Mouse (Mus musculus): ENCODE measurements around the gene Ift74.
"Not testable (repeated sequence)": the region's sequence is repeated elsewhere in the genome, so short reads cannot be mapped to it uniquely, and the experiment has no call there.

Gene Ift74

DNA sequence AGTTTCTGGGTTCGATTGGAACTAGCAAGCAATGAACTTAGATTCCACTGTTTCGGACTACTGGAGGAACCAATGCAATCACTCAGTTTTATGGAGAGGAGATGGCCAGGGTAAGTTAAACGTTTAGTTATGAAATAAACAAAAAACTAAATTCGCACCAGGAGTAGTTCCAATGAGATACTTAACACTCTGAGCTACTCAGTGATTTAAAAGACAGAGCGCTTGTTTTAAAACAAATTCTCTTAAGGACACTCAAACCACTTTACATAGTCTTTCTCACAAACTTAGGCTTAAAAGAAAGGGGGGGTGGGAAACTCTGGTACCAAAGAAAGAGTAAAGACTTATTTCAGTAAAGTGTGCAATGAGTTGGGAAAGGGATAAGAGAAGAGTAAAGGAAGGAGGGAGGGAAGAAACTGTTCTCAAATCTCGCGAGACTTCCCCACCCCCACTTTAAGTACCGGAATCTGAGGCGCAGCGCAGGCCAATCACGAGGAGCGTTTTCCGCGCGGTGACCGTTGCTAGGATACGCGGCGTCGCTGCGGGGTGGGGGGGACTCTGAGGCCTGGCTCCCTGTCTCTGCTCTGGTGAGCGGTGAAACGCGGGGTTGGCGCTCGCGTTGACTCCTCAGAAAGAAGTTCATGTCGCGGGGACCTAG is at the start of gene Ift74:
Gene Ift74 (plus strand): TSS at position 520 of the 655 bp plus-strand sequence.
- DNase-seq = peak; percentile 92

DNA sequence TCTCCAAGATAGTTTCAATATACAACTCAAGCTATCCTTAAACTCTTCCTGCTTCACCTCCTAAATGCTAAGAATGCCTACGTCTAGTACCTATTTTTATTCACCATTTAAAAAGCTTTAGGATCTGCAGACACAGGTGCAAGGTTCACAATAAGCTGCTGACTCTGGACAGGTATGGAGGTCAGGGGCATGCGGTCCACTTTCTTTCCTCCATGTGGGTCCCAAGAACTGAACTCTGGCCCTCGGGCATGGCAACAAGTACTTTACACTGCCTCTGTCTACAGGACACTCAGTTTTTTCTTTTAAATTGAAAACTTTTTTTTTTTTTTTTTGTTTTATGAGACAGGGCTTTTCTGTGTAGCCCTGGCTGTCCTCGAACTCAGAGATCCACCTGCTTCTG is 41.6 kb upstream of the Ift74 start:
- peak; percentile 16 for DNase-seq

DNA sequence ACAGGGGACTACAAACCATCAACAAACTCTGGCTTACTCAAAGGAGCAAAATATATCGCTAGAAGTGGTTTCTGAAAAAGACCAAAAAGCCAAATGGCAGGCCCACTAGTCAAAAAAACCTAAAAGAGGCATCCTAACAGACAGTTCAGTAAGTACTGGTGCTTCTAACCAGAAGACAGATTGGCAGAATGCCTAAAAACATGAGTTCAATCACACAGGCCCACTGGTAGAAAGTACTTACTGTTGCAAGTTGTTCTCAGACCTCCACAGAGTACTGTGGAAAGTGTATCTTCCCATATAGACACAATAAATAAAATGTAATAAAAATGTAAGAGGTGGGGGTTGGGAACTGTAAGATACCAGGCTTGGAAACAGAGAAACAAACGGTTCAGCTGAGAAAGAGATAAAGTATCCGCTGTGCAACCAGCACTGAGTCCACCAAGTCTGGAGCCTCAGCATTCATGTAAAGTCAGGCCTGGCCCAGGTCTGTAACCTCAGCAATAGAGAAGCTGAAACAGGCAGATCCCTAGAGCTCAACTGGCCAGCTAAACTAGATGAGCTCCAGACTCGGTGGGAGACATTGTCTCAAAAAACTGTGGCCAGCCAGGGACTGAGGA is 22.4 kb upstream of the Ift74 start:
- DNase-seq = no peak

DNA sequence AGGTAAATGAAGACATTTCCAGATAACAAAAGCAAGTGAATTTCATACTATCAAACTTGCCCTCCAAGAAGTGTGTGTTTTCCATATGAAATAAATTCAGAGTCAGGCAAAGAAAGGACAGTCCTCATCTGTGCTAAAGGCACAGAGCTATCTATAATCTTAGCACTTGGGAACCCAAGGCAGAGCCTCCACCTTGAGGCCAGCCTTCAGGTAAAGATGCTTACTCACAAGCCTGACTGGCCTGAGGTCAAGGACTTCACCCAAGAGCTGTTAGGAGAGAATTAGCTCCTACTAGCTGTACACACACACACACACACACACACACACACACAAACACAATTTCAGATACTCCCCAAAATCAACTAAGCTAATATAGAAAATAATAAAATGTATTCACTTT is 21.6 kb upstream of the Ift74 start:
- no peak for DNase-seq

DNA sequence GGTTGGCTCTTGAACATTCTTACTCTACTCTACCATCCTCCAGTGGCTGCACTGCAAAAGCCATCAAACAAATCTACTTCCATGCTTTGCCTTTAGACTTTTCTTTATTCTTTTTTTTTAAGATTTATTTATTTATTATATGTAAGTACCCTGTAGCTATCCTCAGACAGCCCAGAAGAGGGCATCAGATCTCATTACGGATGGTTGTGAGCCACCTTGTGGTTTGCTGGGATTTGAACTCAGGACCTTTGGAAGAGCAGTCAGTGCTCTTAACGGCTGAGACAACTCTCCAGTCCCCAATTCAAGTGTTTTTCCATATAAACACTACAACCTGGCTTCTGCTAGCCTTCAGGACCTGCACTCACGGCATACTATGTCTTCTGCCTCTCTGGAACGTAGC is 12.9 kb upstream of the Ift74 start:
- DNase-seq = no peak

DNA sequence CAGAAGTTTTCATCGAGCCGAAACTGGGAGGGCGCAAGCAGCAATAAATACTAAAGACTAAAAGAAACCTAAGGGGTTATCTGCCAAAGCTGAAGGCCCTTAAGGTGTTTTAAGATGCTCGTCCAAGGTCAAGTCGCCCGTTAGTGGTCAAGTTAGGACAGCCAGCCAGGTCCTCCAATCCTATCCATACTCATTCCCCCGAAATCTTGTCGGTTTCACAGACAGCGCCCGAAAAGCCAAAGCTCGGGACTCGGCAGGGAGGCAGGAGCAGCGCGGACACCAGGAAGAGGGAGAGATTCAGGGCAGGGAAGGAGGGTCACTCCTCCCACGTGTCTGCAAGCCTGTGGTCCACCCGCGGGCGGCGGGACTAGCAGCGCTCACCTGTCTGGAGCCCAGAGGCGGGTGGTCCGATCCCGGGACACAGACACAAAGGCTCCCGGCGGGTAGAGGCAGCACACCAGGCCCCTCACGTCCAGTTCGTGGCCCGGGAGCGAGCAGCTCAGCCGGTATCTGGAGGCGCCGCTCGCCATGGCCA is 11.7 kb upstream of the Ift74 start:
- no peak for DNase-seq

DNA sequence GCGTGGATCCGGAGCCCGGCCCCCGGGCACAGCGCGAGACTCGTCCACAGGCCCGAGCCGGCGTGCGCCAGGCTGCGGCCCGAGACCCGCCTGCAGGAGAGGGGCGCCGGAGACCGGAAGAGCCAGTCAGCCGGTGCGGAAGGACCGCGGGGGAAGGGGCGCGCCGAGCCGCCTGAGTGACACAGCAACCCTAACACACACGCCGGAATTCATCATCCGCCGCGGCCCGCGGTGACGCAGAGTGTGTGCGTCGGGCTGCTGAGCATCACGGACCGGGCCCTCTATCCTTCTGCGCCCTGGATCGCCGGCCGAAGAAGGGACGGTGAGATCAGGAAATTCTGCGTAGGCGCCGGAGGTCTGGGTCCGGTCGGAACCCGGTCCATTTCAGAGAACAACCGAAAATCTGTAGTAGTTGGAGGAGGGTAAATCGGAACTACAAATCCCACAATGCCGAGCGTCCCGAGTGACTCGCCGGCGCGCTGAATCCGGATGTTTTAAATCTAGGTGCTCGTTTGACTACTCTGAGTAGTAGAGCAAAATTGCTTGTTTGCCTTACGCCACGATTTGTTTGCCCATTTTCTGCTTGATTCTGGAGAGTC is 11.2 kb upstream of the Ift74 start, which contains the start of gene Plaa:
Gene Plaa (minus strand): TSS at position 214 of the 599 bp plus-strand sequence.
- peak; percentile 90 for DNase-seq

DNA sequence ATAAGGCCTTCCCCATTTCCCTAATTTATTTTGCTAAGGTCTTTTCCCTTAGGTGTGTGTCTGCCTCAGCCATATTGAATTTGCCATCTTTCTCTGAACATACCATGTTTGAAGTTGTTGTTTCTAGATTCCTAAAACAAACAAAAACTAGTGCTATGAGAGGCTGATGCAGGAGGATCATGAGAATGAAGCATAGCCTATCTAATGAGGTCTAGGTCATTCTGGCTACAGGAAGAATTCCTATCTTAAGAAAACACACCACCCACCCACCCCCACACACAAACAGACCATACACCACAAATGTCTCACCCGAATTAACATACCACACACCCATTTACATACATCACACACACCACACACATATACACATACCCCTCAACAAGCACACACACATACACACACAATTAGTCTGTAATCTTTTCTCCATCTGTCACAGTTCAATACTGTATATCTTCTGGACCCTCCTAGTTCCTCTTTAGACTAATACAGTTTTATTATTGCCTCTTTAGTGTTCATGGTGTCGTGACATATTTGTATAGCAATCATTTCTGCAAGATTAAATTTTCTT is 9.8 kb upstream of the Ift74 start:
- no peak for DNase-seq

DNA sequence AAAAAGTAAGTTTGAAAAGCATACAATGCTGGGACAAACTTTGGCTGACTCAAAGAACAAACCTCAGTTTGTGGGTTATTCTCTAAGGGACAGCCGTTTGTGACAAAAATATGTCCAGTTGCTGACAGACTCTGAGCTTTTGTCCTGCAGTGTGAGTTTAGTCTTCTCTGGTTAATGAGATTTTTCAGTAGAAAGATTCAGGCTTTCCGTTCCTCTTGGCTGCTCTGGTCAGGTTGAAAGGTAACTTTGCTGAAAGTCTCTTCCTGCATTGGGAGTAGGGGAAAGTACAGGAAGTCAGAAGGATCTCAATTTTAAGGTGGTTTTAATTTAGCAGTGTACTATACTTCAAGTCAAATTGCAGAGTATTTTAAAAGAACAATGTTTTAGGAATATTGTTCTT is 8.7 kb upstream of the Ift74 start:
- DNase-seq = peak; percentile 32

DNA sequence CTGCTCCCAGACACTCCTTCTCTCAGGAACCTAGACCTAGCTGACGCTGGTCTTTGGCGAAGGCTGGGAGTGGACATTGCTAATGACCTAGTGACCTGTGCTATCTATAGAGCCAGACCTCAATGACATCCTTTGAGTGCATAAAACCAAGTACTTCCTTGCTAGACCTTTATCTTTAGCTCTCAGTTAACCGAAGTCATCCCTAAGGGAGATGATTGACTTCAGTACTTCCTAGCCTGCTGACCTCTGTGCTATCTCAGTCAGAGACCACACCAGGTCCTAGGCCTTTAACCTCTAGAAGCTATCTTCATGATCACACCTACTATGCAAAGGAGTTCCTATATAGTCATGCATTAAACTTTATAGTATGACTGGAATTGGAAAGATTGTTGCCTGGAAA is 4.0 kb upstream of the Ift74 start:
- DNase-seq = no peak

DNA sequence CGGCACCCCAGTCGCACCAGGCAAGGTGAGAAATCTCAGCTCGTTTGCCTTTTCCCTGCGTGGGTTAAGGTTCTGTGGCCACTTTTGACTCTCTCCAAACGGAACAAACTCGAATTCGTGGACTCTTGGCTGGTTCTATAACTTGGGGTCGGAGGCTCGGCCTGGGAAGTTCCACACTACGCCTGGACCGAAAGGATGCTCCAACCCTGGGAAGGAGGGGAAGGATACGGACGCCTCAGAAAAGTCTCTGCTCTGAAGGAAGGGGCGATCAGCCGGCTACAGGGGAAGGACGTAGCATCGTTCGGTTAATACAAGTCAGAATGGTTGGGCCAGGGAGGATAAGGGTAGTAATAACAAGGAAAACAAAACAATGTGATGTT is 326 bp downstream of the Ift74 start:
- no peak for DNase-seq

DNA sequence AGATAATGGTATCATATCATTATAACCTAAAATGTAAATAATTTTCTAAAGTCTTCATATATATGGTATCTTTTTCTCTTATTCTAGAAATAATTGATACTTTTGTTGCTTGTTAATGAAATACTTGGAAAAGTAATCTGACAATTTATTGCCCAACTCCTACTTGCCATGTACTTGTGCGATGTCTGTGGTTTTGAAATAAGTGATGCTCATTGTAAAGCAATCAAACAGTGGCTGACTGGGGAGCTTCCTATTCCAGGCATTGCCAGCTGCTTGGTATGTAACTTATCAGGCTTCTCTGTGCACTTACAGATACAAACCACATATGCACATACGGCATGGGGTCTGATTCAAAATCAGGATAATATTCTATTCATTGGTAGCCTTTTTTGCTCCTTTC is 5.8 kb downstream of the Ift74 start:
- no peak for DNase-seq

DNA sequence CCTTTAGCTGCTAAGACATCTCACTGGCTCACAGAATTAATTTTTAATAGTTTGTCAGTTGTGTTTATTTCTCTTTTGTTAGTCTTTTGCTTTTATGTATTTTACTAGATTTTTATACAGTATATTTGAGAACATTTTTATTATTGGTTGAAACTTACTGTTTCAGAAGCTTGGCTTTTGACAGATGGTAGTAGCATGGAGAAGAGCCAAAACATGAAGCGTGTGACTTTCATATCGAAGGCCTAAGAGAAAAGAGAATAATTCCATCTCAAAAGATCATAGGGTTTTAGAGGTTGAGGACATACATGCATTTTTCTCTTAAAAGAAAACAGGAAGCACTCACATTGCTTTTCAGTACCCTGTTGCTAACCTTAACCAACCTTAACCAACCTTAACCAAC is 28.9 kb downstream of the Ift74 start:
- no peak for DNase-seq

DNA sequence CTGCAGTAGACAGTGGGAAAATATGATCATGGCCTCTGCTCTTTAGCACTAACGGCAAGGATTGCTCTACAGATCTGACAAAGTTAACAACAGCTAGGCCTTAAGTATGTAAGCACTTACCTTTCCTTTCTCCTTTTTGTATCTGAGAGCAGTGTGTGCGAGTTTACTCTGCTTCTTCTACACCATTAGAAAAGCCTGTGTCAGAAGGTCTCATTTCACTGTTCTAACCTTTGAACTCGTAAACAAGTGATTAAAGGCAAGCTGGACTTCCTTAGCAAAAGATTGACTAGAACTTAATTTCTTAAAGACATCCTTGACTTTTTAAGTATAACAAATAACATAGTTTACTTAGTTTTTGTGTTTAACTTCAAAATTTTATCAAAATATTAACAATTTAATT is 35.6 kb downstream of the Ift74 start, which contains the start of gene Lrrc19:
Gene Lrrc19 (minus strand): TSS at position 225 of the 400 bp plus-strand sequence.
- peak; percentile 4 for DNase-seq

DNA sequence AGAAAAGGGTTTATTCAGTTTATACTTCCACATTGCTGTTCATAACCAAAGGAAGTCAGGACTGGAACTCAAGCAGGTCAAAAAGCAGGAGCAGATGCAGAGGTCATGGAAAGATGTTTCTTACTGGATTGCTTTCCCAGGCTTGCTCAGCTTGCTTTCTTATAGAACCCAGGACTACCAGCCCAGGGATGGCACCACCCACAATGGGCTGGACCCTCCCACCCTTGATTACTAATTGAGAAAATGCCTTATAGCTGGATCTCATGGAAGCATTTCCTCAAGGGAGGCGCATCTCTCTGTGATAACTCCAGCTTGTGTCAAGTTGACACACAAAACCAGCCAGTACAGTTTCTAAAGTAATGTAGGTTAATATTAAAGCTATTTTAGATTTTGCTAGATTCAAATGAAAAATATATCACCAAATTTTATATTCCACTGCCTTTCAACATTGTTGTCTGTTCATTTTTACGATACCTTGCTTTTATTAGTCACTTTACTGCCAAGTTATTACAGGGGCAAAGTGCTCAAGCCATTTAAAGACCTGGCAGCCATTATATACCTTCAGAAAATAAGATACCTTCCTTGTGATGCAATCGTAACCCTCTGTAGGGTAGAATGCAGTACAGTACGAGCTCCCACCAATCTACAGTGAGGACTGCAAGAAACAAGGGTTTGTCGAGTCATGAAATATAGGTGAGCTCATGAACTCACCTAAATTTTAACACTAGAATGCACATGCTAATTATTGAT is 36.3 kb downstream of the Ift74 start:
- DNase-seq = peak; percentile 8

DNA sequence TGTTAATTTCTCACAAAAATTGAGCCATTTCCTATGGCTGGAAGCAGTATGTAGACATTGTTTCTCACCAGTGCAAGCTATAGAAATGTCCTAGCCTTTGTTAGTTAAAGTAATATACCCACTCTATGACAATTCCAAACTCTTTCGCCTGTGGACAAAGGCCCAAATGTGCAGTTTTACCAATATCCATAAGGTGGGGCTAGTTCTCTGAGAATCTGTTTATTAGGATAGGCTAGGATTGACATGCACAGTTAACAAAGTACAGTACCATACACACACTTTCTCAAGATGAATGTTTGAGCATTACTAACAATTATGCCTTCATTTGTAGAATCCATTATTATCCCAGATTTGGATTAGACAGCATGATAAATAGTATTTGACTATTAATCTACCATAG is 55.4 kb downstream of the Ift74 start:
- no peak for DNase-seq

DNA sequence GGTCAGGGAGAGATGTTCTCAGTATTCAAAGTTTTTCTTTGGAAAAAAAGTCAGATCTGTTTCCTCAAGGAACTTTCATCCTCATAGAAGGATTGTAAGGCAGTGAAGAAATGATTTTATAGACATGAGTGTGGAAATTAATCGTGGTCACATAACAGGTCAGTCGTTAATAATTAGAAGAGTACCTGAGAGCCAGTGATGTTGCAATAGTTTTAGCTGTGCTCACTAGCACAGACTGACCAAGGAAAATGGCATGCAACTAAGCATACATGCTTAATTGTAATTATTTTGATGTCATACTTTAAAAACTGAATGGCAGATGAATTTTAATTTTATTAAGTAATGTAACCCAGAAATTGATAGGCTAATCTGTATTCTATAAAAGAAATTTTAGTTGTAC is 66.4 kb downstream of the Ift74 start:
- no peak for DNase-seq

DNA sequence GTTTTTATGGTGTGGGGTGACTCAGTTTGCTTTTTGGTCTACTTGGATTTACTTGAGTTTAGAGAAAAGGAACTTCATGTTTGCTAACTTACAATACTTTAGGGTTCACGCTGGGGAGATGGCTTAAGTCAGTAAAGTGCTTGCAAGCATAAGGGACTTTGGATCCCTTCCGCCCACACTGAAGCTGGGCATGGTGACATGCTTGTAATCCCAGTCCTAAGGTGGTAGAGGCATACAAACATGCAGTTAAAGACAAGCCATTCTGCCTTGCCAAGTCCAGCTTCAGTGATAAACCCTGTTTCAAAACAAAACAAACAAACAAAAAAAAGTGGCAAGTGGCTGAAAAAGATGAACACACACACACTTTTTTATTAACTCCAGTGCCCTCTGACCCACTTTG is 66.9 kb downstream of the Ift74 start:
- no peak for DNase-seq

DNA sequence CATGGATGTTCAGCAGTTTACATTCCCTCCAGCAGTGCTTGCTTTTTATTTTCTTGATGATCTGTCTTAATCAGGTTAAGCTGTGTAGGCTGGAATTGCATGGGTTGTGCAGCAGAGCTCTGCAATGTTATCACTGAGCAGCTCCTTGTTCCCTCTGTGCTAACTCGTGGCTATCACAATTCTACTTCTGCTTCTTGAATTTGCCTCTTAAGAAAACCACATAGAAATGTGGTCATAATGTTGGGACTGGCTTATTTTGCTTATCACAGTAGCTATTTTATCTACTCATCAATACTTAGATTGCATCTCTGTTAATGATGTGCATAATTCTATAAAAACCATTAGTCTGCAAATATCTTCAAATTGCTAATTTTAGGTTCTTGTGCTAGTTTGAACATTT is 67.7 kb downstream of the Ift74 start:
- DNase-seq = no peak

DNA sequence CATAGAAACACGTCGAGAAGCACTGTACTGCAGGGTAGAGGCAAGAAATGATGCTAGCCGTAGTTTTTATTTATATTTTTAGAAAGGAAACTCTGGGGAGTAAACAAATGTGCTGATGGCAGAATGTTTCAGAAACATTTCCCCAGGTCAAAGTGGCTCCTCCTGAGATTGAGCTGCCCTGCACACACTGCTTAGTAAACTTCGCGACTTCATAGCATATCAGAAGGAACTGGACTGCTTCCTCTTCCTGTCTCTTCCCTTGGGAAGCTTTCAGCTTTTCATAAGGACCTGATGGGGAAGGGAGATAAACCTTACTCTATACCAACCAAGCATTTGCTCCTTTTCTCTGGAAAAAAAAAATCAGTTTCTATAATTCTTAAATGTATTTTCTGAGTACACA is 69.0 kb downstream of the Ift74 start:
- DNase-seq = peak; percentile 16

DNA sequence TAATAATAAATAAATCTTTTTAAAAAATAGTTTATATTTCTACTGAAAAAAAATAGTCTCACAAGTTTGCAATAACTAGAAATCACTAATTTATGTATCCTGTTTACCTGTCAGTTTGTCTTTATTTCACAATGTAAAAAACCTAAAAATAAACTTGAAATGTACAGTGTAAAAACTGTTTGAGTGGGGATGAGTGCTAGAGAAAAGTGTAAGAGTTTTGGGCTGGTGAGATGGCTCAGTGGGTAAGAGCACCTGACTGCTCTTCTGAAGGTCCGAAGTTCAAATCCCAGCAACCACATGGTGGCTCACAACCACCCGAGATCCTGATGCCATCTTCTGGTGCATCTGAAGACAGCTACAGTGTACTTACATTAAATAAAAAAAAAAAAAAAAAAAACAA is 75.5 kb downstream of the Ift74 start:
- DNase-seq = not testable (repeated sequence)

DNA sequence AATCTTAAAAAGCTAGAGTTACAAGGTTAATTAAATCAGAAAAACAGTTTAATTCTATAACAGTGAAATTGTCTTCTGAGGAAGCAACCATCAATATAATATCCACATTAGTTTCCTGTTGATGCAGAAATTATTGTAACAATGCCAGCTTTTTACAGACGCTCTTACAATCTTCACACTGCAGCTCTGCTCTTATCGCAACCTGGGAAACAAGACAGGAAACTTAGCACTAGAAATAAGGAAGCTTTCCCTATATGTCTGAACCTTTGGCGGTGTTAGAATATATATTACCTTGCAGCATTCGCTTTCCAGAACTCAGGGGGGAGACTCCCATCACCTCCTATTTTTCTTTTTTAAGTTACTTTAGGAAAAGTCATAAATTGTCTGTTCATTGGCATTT is 76.8 kb downstream of the Ift74 start:
- no peak for DNase-seq

DNA sequence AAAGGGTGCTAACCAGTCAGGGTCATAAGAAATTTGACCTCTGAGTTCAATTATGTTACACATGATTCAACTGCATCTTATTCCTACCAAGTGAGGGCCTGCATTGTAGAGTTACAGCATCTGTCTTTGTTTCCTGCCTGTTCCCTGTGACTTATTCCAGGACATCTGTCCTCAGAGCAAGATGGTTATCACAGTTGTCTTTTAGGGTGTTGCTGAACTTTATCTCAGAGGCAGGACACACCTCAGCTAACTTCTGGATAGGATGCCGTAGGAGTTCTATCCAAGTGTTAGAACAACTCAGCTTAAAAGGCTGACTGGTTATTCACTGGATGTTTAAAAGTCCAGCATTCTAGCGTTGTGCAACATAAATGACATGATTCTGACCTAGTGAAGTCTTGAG is 77.9 kb downstream of the Ift74 start:
- peak; percentile 6 for DNase-seq
